Mouse (Mus musculus) macrophage (primary cell): Measurements from ENCODE around the gene Spin2e. TPM values are rescaled to one million over a fixed set of nuclear protein-coding genes. Genes with fewer than 3 reads are reported as not detected.
"Not testable (repeated sequence)": the region's sequence is repeated elsewhere in the genome, so short reads cannot be mapped to it uniquely, and the experiment has no call there.

Experiments
- H3K27ac ChIP-seq: fragments of 350-480 bp; formaldehyde crosslinking; 2 replicates; pipeline ENCODE4 v1.9.0; 2021
- H3K36me3 ChIP-seq: fragments of 350-480 bp; formaldehyde crosslinking; 2 replicates; pipeline ENCODE4 v1.9.0; 2021; ENCODE audit errors: inconsistent target
- H3K4me3 ChIP-seq: fragments of 350-480 bp; formaldehyde crosslinking; 2 replicates; pipeline ENCODE4 v1.9.0; 2021; ENCODE audit errors: inconsistent target
- H3K79me2 ChIP-seq: fragments of 350-480 bp; formaldehyde crosslinking; 2 replicates; pipeline ENCODE4 v1.9.0; 2021; ENCODE audit errors: inconsistent target
- WGBS: methylation state at CpG from one replicate; pipeline ENCODE4 v1.1.7; 2026; ENCODE audit warnings: inconsistent platforms; ENCODE audit not compliant: missing documents; 5-methylcytosine and 5-hydroxymethylcytosine counted together
- polyA plus RNA-seq: library from polyadenylated mRNA; stranded (reverse); fragments of 250-400 nt; gene quantifications from 3 replicates; pipeline ENCODE4 v1.2.4, GENCODE M21; 2018; ENCODE audit warnings: inconsistent platforms
- total RNA-seq, 78 experiments: library from RNA; depleted of rRNA; stranded (reverse); fragments of 250-400 nt; gene quantifications; 1 replicate in 9 of 78; 2 replicates in 24 of 78; 3 replicates in 43 of 78; 4 replicates in 2 of 78; pipeline ENCODE4 v1.2.4; 2018; ENCODE audit warnings: inconsistent platforms in 56 of 78

Spin2e gene
- total RNA-seq (2018; cell fraction: chromatin; rRNA removed), result not detected
- not detected for total RNA-seq (2018; cell fraction: cytosol; rRNA removed)
- total RNA-seq (2018; cell fraction: nucleus; rRNA removed), result not detected
- polyA plus RNA-seq, result not detected in 3 replicates

GRCm38 (mm10) chrX:31618820-31619219 lies at the start of gene Spin2e:
TSS of gene Spin2e (minus strand) at chrX:31618920.
- not testable (repeated sequence) for H3K36me3 ChIP-seq, H3K79me2 ChIP-seq, H3K4me3 ChIP-seq, H3K27ac ChIP-seq
- WGBS, result no CpG with 5 or more reads among the region's 2 CpGs

GRCm38 (mm10) chrX:31574183-31574582 lies 44.5 kb downstream of the Spin2e start, which contains the start of gene Gm21883:
TSS of gene Gm21883 (minus strand) at chrX:31574283.
- H3K4me3 ChIP-seq, H3K79me2 ChIP-seq, H3K27ac ChIP-seq, H3K36me3 ChIP-seq: not testable (repeated sequence)
- no CpG with 5 or more reads among the region's 1 CpGs for WGBS

Other genes starting within 250 kb of the Spin2e start
- gene Btbd35f19, start 235.0 kb downstream of the Spin2e start, polyA plus RNA-seq, result not detected in 3 replicates
- not detected in 3 replicates for gene Gm21883, start 44.6 kb downstream of the Spin2e start, polyA plus RNA-seq
- gene Btbd35f25, start 98.2 kb upstream of the Spin2e start, polyA plus RNA-seq, result not detected in 3 replicates